Mouse (Mus musculus) gastrocnemius, postnatal 10 days (tissue): ENCODE data around the gene Rnf10. TPM values are rescaled to one million over a fixed set of nuclear protein-coding genes. Genes with fewer than 3 reads are reported as not detected.
A peak's percentile ranks its signal among the peaks of the same experiment; 100 is the strongest.

ENCODE experiments used
- DNase-seq: peaks from one replicate; pipeline ENCODE4 v3.0.0; 2021; ENCODE audit warnings: mixed read lengths
- total RNA-seq, 2 experiments: library from RNA; stranded (reverse); gene quantifications; 2 replicates each; pipeline ENCODE4 v1.2.3; 2021

Gene Rnf10
- total RNA-seq, 2 experiments from 2014 or later = 220 to 226 TPM

- no peak for DNase-seq
Observed at GRCm38 (mm10) chr5:115278053-115278452, 5.4 kb upstream of the Rnf10 start.

GRCm38 (mm10) chr5:115275998-115276397 lies 3.3 kb upstream of the Rnf10 start:
- DNase-seq = no peak

GRCm38 (mm10) chr5:115274771-115275170 lies 2.1 kb upstream of the Rnf10 start:
- no peak for DNase-seq

GRCm38 (mm10) chr5:115274353-115274752 lies 1.7 kb upstream of the Rnf10 start:
- no peak for DNase-seq

- no peak for DNase-seq
Observed at GRCm38 (mm10) chr5:115273549-115274135, 944 bp upstream of the Rnf10 start.

GRCm38 (mm10) chr5:115271931-115272811 lies 527 bp downstream of the Rnf10 start:
- peak; percentile 54 for DNase-seq

- DNase-seq = no peak
Observed at GRCm38 (mm10) chr5:115269969-115270368, 2.7 kb downstream of the Rnf10 start.

- no peak for DNase-seq
Observed at GRCm38 (mm10) chr5:115268266-115268665, 4.4 kb downstream of the Rnf10 start.

GRCm38 (mm10) chr5:115267469-115268045 lies 5.1 kb downstream of the Rnf10 start:
- DNase-seq = no peak

- no peak for DNase-seq
Observed at GRCm38 (mm10) chr5:115266787-115267468, 5.8 kb downstream of the Rnf10 start.

- DNase-seq = no peak
Observed at GRCm38 (mm10) chr5:115266340-115266739, 6.4 kb downstream of the Rnf10 start.

GRCm38 (mm10) chr5:115262502-115263291 lies 10.0 kb downstream of the Rnf10 start:
- DNase-seq = no peak

GRCm38 (mm10) chr5:115261880-115262279 lies 10.8 kb downstream of the Rnf10 start:
- DNase-seq = no peak

- no peak for DNase-seq
Observed at GRCm38 (mm10) chr5:115261141-115261540, 11.6 kb downstream of the Rnf10 start.

- DNase-seq = no peak
Observed at GRCm38 (mm10) chr5:115260356-115260755, 12.3 kb downstream of the Rnf10 start.

GRCm38 (mm10) chr5:115256909-115257546 lies 15.7 kb downstream of the Rnf10 start:
- DNase-seq = no peak

- no peak for DNase-seq
Observed at GRCm38 (mm10) chr5:115255472-115255871, 17.2 kb downstream of the Rnf10 start.

- DNase-seq = no peak
Observed at GRCm38 (mm10) chr5:115240191-115240590, 32.5 kb downstream of the Rnf10 start.

- DNase-seq = no peak
Observed at GRCm38 (mm10) chr5:115238729-115239195, 33.9 kb downstream of the Rnf10 start.

- peak; percentile 92 for DNase-seq
Observed at GRCm38 (mm10) chr5:115237803-115238728, 34.6 kb downstream of the Rnf10 start.
